Mouse (Mus musculus) liver, embryonic 13.5 days (tissue): ENCODE measurements around the gene Acox2. TPM values are rescaled to one million over a fixed set of nuclear protein-coding genes. Genes with fewer than 3 reads are reported as not detected.
A peak's percentile ranks its signal among the peaks of the same experiment; 100 is the strongest.

Experiments used
- ATAC-seq: fragments of 200-750 bp; cut with Nextera tagmentation; 2 replicates; pipeline ENCODE4 v1.8.0; 2017; ENCODE audit warnings: low read depth, mild to moderate bottlenecking, moderate number of reproducible peaks, moderate library complexity
- DNase-seq: peaks from one replicate; pipeline ENCODE4 v3.0.0; 2022
- H3K27ac ChIP-seq: fragments of 300-500 bp; sonication (generic); 2 replicates; pipeline ENCODE4 v1.5.1; 2015; ENCODE audit warnings: moderate library complexity, mild to moderate bottlenecking, inconsistent platforms
- H3K27me3 ChIP-seq: fragments of 300-500 bp; sonication (generic); 2 replicates; pipeline ENCODE4 v1.6.1; 2015; ENCODE audit warnings: mild to moderate bottlenecking, inconsistent platforms
- H3K36me3 ChIP-seq: fragments of 300-500 bp; sonication (generic); 2 replicates; pipeline ENCODE4 v1.6.1; 2015; ENCODE audit warnings: mild to moderate bottlenecking, inconsistent platforms
- H3K4me1 ChIP-seq: fragments of 300-500 bp; sonication (generic); replicated peaks from 2 replicates; pipeline ENCODE4 v1.6.1; 2015; ENCODE audit warnings: inconsistent platforms
- H3K4me2 ChIP-seq: fragments of 300-500 bp; sonication (generic); 2 replicates; pipeline ENCODE4 v1.6.1; 2015; ENCODE audit warnings: inconsistent platforms, mild to moderate bottlenecking, moderate library complexity
- H3K4me3 ChIP-seq: fragments of 300-500 bp; sonication (generic); replicated peaks from 2 replicates; pipeline ENCODE4 v1.5.1; 2015; ENCODE audit warnings: mild to moderate bottlenecking, inconsistent platforms
- H3K9ac ChIP-seq: fragments of 300-500 bp; sonication (generic); 2 replicates; pipeline ENCODE4 v1.6.1; 2015; ENCODE audit warnings: mild to moderate bottlenecking, inconsistent platforms
- H3K9me3 ChIP-seq: fragments of 300-500 bp; sonication (generic); replicated peaks from 2 replicates; pipeline ENCODE4 v1.6.1; 2016; ENCODE audit warnings: inconsistent platforms
- WGBS: fragments of 180-500 bp; shearing (Covaris S2); methylation state at CpG from one replicate; pipeline ENCODE4 v1.1.7; 2015; ENCODE audit not compliant: insufficient replicate concordance; 5-methylcytosine and 5-hydroxymethylcytosine counted together
- polyA plus RNA-seq: library from polyadenylated mRNA; unstranded; fragments of >200 nt; fragmentation: Nextera tagmentation; extraction: Ambion mirVana; gene quantifications from 2 replicates; pipeline ENCODE4 v1.2.1, GENCODE M21; 2015

The Acox2 gene
- polyA plus RNA-seq, 1 experiment from 2014 or later = 9.8 TPM

DNA sequence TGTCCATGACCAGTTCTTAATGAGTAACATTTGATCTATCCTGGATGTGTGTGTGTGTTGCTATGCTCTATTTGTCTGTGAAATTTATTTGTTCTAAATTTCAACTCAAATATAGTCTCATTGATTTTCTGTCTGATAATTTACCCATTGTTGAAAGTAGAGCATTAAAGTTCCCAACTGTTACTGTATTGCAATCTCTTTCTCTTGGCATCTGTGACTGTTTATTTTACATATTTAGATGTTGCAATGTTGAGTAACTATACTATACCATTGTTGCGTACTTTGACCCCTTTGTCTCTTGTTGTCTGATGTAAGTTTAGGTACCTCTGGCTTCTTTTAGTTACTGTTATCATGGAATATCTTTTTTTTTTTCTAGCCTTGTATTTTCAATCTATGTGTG, 5.2 kb upstream of the Acox2 start:
- no peak overlapping the region for H3K4me2 ChIP-seq
- no peak overlapping the region for H3K27ac ChIP-seq
- no peaks in the 10 kb centered on the region for H3K4me1 ChIP-seq
- H3K4me3 ChIP-seq = no peak overlapping the region
- H3K36me3 ChIP-seq = no peaks in the 10 kb centered on the region
- H3K9ac ChIP-seq = no peak overlapping the region
- WGBS = 66% methylated on average over 1 of the region's 1 CpGs
- ATAC-seq (no peak), DNase-seq (no peak)
- no peaks in the 10 kb centered on the region for H3K9me3 ChIP-seq
- H3K27me3 ChIP-seq = no peaks in the 10 kb centered on the region

DNA sequence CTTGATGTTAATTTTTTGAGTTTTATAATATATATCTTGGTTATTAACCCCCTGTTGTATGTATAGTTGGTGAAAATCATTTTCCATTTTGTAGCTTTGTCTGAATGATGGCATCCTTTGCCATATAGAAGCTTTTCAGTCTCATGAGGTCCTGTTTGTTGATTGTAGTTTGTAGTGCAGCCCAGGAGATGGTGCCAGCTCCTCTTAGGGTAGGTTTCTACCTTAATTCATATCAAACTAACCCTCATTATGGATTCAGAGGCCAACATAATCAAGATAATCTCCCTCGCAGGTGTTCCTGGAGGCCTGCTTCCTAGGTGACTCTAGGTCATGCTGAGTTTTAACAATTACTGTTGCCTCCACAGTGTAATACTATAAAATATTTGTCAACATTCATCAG, 3.1 kb upstream of the Acox2 start:
- ATAC-seq = no peak
- 45% methylated on average over 1 of the region's 1 CpGs for WGBS

DNA sequence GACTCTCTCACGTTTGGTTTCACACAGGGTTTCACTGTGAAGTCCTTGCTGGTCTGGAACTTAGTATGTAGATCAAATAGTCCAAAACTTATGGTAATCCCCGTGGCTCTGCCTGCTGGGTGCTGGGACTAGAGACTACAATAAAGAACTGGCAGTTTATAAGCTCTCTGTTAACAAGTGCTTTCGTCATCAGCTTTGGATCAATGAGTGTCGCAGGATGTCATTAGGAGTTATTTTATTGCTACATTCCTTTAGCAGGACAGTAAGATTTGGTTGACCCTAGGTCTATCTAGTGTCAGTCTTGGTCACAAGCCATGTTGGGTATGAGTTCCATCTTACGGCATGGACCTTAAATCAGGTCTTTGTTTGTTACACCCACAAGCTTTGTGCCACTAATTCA, 1.1 kb upstream of the Acox2 start:
- H3K9ac ChIP-seq = no peak overlapping the region
- no peak overlapping the region for H3K4me2 ChIP-seq
- ATAC-seq = no peak
- 0 out of 2 replicates have a peak overlapping the region, but pooled peaks have one; percentile 63 for H3K27ac ChIP-seq
- DNase-seq = no peak
- no peaks in the 10 kb centered on the region for H3K27me3 ChIP-seq
- 0 out of 2 replicates have a peak, but pooled peaks cover 8% of the 10 kb centered on the region for H3K4me1 ChIP-seq
- WGBS = 54% methylated on average over 5 of the region's 5 CpGs
- H3K4me3 ChIP-seq = no peak overlapping the region
- no peaks in the 10 kb centered on the region for H3K9me3 ChIP-seq
- no peaks in the 10 kb centered on the region for H3K36me3 ChIP-seq

More for the DNA sequence above, 3.1 kb upstream of the Acox2 start:
- H3K36me3 ChIP-seq = no peaks in the 10 kb centered on the region
- H3K27me3 ChIP-seq = no peaks in the 10 kb centered on the region
- 0 out of 2 replicates have a peak, but pooled peaks cover 5% of the 10 kb centered on the region for H3K4me1 ChIP-seq
- no peak overlapping the region for H3K27ac ChIP-seq
- H3K4me3 ChIP-seq = no peak overlapping the region
- H3K9me3 ChIP-seq = no peaks in the 10 kb centered on the region
- DNase-seq = no peak
- no peak overlapping the region for H3K4me2 ChIP-seq
- no peak overlapping the region for H3K9ac ChIP-seq

DNA sequence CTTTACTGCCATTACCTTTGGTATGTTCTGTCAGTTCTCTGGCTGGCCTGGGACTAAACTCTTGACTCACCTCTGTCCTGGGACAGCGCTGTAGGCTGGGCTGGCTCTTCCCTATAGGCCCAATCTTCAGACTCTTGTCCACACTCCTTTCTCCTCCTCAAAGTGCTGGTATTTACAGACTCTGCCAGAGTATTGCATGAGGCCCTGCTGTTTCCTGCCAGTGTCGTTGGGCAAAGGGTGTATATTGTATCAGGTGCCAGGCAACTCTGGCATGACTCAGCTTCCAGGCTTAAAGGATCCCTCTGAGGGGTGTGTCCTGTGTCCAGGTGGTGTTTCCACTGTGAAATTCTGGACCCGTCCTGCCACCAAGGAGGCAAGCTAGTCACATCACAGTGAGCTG, 401 bp downstream of the Acox2 start:
- no peak for DNase-seq
- Histone ChIP-seq H3K9me3 (no peaks in the 10 kb centered on the region), H3K4me2 (peak overlapping the region; percentile 43), H3K4me1 (0 out of 2 replicates have a peak, but pooled peaks cover 8% of the 10 kb centered on the region), H3K9ac (peak overlapping the region; percentile 49; the same call in 1 of the 2 replicates), H3K36me3 (no peaks in the 10 kb centered on the region), H3K27ac (peak overlapping the region; percentile 71), H3K27me3 (no peaks in the 10 kb centered on the region), H3K4me3 (peak overlapping the region; percentile 8; the same call in 1 of the 2 replicates)
- ATAC-seq = peak; percentile 4; the same call in 1 of the 2 replicates
- whole genome bisulfite sequencing = 46% methylated on average over 3 of the region's 3 CpGs

DNA sequence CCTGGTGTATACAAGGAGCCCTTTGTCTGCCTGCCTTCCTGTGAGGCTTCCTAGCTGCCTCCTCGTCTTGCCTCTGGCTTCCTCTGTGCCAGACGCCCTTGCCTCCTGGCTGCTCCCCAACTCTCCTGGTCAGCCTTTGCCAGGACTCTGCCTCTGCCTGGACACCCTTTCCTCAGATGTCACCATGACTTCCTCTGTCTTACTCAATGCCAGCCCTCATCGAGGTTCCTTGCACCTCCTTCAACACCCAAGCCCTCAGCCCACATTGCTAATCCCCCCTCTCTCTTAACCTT, 872 bp downstream of the Acox2 start:
- H3K36me3 ChIP-seq = no peaks in the 10 kb centered on the region
- H3K4me1 ChIP-seq = 0 out of 2 replicates have a peak, but pooled peaks cover 8% of the 10 kb centered on the region
- H3K9ac ChIP-seq = peak overlapping the region; percentile 49
- no peaks in the 10 kb centered on the region for H3K9me3 ChIP-seq
- 33% methylated on average over 3 of the region's 3 CpGs for WGBS
- H3K27me3 ChIP-seq = no peaks in the 10 kb centered on the region
- peak overlapping the region; percentile 71 for H3K27ac ChIP-seq
- DNase-seq = no peak
- peak overlapping the region; percentile 8; the same call in 1 of the 2 replicates for H3K4me3 ChIP-seq
- no peak for ATAC-seq
- peak overlapping the region; percentile 43 for H3K4me2 ChIP-seq

DNA sequence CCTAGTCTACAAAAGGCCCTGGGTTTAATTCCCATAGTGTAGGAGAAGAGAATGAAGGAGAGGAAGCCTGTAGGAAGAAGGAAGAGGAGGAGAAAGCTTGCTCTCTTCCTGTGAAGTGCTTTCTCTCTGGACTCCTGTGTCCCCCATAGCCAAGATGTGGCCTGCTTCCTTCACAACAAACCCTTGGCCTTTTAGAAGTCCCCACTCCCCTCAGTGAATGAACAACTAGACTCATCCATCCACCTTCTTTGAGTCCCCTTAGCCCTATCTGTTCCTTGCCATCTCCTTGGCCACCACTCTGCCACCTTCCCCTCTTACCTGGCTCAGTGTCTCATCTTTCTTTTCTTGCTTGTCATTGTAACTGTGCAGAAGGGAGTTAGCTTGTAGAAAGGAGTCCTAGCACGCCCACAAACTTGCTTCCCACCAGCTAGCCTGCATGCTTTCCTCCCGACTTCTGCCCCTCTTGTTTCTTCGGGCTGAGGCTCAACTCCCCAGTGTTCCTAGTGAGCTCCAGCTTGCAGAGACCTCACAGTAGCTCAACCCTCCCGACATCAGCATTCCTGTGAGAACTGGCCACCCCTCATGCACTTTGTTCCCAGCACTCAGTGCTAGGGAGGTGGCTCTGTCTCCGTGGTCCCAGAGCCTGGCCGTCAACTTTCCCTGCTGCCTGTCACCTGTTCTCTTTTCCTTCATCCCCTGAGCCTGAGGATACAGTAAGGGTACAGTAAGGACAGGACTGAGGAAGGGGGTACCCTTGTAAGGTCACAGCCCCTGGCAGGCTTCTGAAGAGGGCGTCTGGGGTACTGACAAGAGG, 1.4 kb downstream of the Acox2 start:
- Histone ChIP-seq H3K9me3 (no peaks in the 10 kb centered on the region), H3K27ac (peak overlapping the region; percentile 71), H3K9ac (peak overlapping the region; percentile 49), H3K27me3 (no peaks in the 10 kb centered on the region), H3K4me3 (peak overlapping the region; percentile 8; the same call in 1 of the 2 replicates), H3K36me3 (no peaks in the 10 kb centered on the region), H3K4me2 (peak overlapping the region; percentile 43), H3K4me1 (0 out of 2 replicates have a peak, but pooled peaks cover 8% of the 10 kb centered on the region)
- ATAC-seq (peak; percentile 18; the same call in 1 of the 2 replicates), DNase-seq (no peak)
- 44% methylated on average over 7 of the region's 7 CpGs for WGBS

DNA sequence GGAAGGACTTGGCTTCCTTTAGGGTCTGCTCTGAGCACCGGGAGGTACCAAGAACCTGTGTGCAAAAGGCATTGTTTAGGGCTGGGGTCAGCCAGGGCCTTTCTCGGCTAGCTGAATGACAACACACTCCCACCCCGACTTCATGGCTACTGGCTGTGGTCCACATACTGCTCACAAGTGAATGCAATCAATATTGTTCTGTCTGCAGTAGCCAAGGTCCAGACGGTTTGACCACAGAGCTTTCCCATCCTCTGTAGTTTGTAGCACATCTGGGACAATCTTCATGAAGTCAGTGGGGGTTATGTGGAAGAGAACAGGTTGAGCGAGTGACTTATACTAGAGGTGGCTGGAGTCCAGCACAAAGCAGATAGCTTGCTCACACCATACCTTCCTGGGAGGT, 2.3 kb downstream of the Acox2 start:
- Histone ChIP-seq H3K4me3 (no peak overlapping the region), H3K27ac (peak overlapping the region; percentile 71; the same call in 1 of the 2 replicates), H3K27me3 (no peaks in the 10 kb centered on the region), H3K9me3 (no peaks in the 10 kb centered on the region), H3K4me2 (peak overlapping the region; percentile 43), H3K4me1 (0 out of 2 replicates have a peak, but pooled peaks cover 8% of the 10 kb centered on the region), H3K9ac (no peak overlapping the region), H3K36me3 (no peaks in the 10 kb centered on the region)
- DNase-seq (no peak), ATAC-seq (no peak)
- 52% methylated on average over 5 of the region's 5 CpGs for WGBS

DNA sequence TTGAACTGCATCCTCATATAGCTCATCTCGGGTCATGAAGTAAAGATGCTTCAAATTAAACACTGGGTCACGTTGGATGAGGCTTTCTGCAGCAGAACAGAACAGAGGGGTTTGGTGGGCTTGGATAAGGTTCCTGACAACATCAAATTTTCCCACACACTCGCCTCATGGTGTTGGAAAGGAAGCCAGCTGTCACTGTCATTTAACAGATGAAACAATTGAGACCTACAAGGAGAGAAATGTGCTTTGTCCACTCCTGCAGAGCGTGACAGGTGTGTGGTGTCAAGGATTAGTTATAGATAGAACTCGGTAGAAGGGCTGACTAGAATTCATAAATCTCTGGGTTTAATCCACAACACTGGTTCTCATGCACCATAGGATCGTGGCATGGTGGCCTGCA, 3.1 kb downstream of the Acox2 start:
- no peaks in the 10 kb centered on the region for H3K9me3 ChIP-seq
- no peak overlapping the region for H3K27ac ChIP-seq
- ATAC-seq (no peak), DNase-seq (no peak)
- 0 out of 2 replicates have a peak, but pooled peaks cover 8% of the 10 kb centered on the region for H3K4me1 ChIP-seq
- 0 out of 2 replicates have a peak overlapping the region, but pooled peaks have one; percentile 9 for H3K9ac ChIP-seq
- H3K4me3 ChIP-seq = no peak overlapping the region
- no peak overlapping the region for H3K4me2 ChIP-seq
- no peaks in the 10 kb centered on the region for H3K36me3 ChIP-seq
- WGBS = 52% methylated on average over 6 of the region's 6 CpGs
- H3K27me3 ChIP-seq = no peaks in the 10 kb centered on the region

DNA sequence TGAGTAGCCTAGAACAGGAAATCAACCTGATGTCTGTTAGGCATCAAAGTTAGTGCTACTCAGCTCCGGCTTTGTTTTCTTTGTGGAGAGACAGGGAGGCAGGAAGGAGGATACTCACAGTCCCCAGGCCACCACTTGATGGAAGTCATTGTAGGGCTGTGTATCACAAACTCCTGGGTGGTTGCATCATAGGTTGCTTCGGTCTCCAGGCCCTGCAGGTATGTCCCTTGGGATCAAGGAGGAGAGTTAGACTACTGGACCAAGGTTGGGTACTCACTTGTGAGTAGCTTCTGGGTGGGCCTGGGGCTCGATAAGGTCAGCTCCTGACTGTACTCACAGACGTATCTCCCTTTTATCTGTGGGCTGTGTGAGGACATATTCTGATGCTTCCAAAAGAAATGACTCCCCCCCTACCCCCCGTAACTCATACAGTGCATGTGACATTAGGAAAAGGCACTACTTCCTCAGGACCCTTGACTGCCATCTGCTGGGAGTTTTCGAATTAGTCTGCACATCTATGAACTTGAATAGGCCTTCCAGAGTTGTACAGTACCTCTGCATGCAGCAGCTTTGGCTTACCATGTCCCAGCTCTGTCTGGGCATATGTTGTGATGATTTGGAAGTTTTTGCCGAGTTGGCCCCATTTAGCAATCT, 4.0 kb downstream of the Acox2 start:
- H3K4me1 ChIP-seq = 0 out of 2 replicates have a peak, but pooled peaks cover 8% of the 10 kb centered on the region
- H3K27me3 ChIP-seq = no peaks in the 10 kb centered on the region
- no peak overlapping the region for H3K9ac ChIP-seq
- no peak overlapping the region for H3K4me2 ChIP-seq
- H3K27ac ChIP-seq = no peak overlapping the region
- ATAC-seq (no peak), DNase-seq (no peak)
- H3K9me3 ChIP-seq = no peaks in the 10 kb centered on the region
- 47% methylated on average over 7 of the region's 7 CpGs for WGBS
- H3K4me3 ChIP-seq = no peak overlapping the region
- no peaks in the 10 kb centered on the region for H3K36me3 ChIP-seq

DNA sequence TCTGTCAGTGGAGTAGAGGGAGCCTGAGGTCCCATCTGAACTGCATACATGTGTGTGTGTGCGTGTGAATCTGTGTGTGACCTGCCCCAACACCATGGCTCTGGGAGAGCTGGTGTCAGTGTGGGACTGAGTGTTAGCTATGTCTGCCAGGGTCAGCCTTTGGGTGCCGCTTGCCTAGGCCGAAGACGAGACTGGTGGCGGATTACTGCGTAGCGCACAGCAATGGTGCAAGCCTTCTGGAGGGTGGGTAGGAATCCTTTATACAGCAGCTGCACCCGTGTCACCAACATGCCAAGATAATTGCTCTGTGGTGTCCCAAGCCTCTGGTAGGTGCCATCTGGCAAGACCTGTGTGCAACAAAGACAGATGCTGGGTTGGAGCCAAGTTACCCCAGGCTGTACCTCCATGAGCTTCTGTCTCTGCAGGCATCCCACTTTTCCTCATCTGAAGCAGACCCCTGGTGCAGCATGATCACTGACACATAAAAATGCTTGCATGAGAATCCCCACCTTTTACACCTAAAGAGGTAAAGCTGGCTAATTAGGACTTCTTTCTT, 7.7 kb downstream of the Acox2 start:
- DNase-seq (no peak), ATAC-seq (no peak; the same call in 1 of the 2 replicates)
- H3K9me3 ChIP-seq = no peaks in the 10 kb centered on the region
- H3K27me3 ChIP-seq = no peaks in the 10 kb centered on the region
- no peak overlapping the region for H3K4me2 ChIP-seq
- WGBS = 87% methylated on average over 8 of the region's 8 CpGs
- no peak overlapping the region for H3K9ac ChIP-seq
- no peak overlapping the region for H3K4me3 ChIP-seq
- H3K4me1 ChIP-seq = 0 out of 2 replicates have a peak, but pooled peaks cover 3% of the 10 kb centered on the region
- no peak overlapping the region for H3K27ac ChIP-seq
- H3K36me3 ChIP-seq = no peaks in the 10 kb centered on the region

DNA sequence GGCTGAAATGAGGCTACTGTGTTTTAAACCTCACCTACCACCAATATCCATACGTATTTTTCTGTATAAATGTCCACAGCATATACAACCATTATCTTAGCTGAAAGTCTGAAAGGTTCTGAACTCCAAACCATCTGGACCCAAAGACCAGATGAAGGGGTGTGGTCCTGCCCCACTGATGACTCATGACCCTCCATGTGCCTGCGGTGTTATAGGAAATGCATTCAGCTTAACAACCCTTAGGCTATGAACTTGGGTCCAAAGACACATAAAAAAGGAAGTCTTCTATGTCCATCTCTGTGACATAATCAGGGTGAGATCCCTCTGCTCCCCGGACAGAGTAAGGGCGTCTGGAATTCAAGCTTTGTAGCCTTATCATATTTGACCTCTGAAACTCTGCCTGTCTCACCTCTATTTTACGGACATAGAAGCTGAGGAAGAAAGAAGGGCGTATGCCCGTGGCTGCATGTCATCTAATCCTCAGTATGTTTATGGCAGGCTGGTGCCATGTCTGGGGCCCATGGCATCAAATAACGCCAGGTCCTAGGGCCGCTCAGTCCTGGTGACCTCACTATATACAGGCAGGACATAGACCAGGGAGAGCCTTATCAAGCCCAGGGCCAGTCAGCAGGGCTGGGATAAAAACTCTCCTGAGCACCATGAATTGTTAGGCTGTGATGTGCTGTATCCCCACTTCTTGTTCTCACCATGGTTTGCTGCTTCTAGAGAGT, 8.8 kb downstream of the Acox2 start:
- Histone ChIP-seq H3K27me3 (no peaks in the 10 kb centered on the region), H3K4me2 (no peak overlapping the region), H3K4me3 (no peak overlapping the region), H3K9me3 (no peaks in the 10 kb centered on the region), H3K9ac (no peak overlapping the region), H3K4me1 (no peaks in the 10 kb centered on the region), H3K36me3 (no peaks in the 10 kb centered on the region), H3K27ac (no peak overlapping the region)
- no peak for ATAC-seq
- WGBS = 64% methylated on average over 9 of the region's 9 CpGs
- no peak for DNase-seq
